Mouse (Mus musculus) liver, postnatal 0 days (tissue): Measurements from ENCODE around the gene Ntrk3.

Source experiments
- CTCF ChIP-seq: sonication (generic); IDR thresholded peaks from 2 replicates; pipeline ENCODE4 v1.5.1; 2016; ENCODE audit warnings: antibody characterized with exemption, low read depth
- EP300 ChIP-seq: IDR thresholded peaks from 2 replicates; pipeline ENCODE4 v1.6.1; 2016; ENCODE audit warnings: antibody characterized with exemption, low read depth, mild to moderate bottlenecking

DNA sequence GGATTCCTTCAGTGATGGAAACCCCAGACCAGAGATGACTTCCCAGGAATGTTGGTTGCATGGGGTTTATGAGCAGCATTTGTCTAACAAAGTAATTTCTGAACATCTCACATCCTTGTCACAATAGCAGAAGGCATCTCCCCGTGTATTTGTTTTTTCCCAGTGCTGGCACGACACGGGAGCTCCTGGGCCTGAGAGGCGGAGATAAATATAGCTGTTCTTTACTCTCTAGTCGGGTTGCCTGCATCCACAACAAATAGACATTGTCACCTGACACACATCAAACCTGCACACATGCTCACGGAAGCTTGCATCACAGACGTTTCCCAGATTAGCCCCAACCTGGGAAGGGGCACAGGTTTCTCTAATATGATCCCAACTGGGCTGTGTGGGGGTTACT is 30.1 kb downstream of the Ntrk3 start:
- no peak for TF ChIP-seq CTCF
- TF ChIP-seq EP300, result no peak
